Mouse (Mus musculus): ENCODE measurements around the gene Tenm1. TPM values are rescaled to one million over a fixed set of nuclear protein-coding genes. Genes with fewer than 3 reads are reported as not detected.

The Tenm1 gene
- total and polyA plus RNA-seq, 3 experiments = not detected

GRCm38 (mm10) chrX:43205003-43205402 lies 223.9 kb downstream of the Tenm1 start:
- TF ChIP-seq USF1 (IDR thresholded peaks at IDR 0.05; ENCODE audit: low read depth, low read length) (no peak), SMC3 (IDR thresholded peaks at IDR 0.05; ENCODE audit: low read depth, low read length) (no peak)
- H3K79me2 ChIP-seq (ENCODE audit: control insufficient read depth, insufficient read depth, low read length, poor library complexity) = no peaks in the 10 kb centered on the region
- H3K4me1 ChIP-seq (ENCODE audit: control insufficient read depth in 1 of 2, insufficient read depth in 2 of 2, low read length in 2 of 2) = no peaks in the 10 kb centered on the region
- no peak overlapping the region for H3K9ac ChIP-seq (ENCODE audit: control insufficient read depth, low read depth, low read length, poor library complexity, severe bottlenecking)
- no peak for DNase-seq (ENCODE audit: low read depth, low spot score)
- H3K4me3 ChIP-seq (ENCODE audit: control insufficient read depth in 1 of 2, insufficient read depth in 1 of 2, low read depth in 2 of 2, low read length in 2 of 2) = no peak overlapping the region
- no peaks in the 10 kb centered on the region for H3K27me3 ChIP-seq (ENCODE audit: control insufficient read depth in 1 of 2, insufficient read depth in 2 of 2, low read length in 2 of 2)
- H3K27ac ChIP-seq (ENCODE audit: control insufficient read depth, low read depth, low read length) = no peak overlapping the region
- no peaks in the 10 kb centered on the region for H3K36me3 ChIP-seq (ENCODE audit: control insufficient read depth in 1 of 2, insufficient read depth in 2 of 2, low read length in 2 of 2)
- no peaks in the 10 kb centered on the region for H3K9me3 ChIP-seq (replicated peaks; ENCODE audit: insufficient read depth, low read length)

GRCm38 (mm10) chrX:43202249-43202783 lies 226.6 kb downstream of the Tenm1 start:
- Histone ChIP-seq H3K27me3 (ENCODE audit: control insufficient read depth in 1 of 2, insufficient read depth in 2 of 2, low read length in 2 of 2) (no peaks in the 10 kb centered on the region), H3K27ac (ENCODE audit: control insufficient read depth, low read depth, low read length) (no peak overlapping the region), H3K4me1 (ENCODE audit: control insufficient read depth in 1 of 2, insufficient read depth in 2 of 2, low read length in 2 of 2) (no peaks in the 10 kb centered on the region), H3K9me3 (replicated peaks; ENCODE audit: insufficient read depth, low read length) (no peaks in the 10 kb centered on the region), H3K4me3 (ENCODE audit: control insufficient read depth in 1 of 2, insufficient read depth in 1 of 2, low read depth in 2 of 2, low read length in 2 of 2) (no peak overlapping the region), H3K9ac (ENCODE audit: control insufficient read depth, low read depth, low read length, poor library complexity, severe bottlenecking) (no peak overlapping the region), H3K36me3 (ENCODE audit: control insufficient read depth in 1 of 2, insufficient read depth in 2 of 2, low read length in 2 of 2) (no peaks in the 10 kb centered on the region), H3K79me2 (ENCODE audit: control insufficient read depth, insufficient read depth, low read length, poor library complexity) (no peaks in the 10 kb centered on the region)
- DNase-seq (ENCODE audit: low read depth, low spot score) = no peak
- TF ChIP-seq ZNF384 (IDR thresholded peaks at IDR 0.05; ENCODE audit: low read depth, low read length) (no peak), MEF2A (IDR thresholded peaks at IDR 0.05; ENCODE audit: extremely low read depth, insufficient replicate concordance, low read depth, low read length, poor library complexity, severe bottlenecking) (no peak), GABPA (IDR thresholded peaks at IDR 0.05; ENCODE audit: low read depth, low read length) (no peak), SMC3 (IDR thresholded peaks at IDR 0.05; ENCODE audit: low read depth, low read length) (no peak), BHLHE40 (IDR thresholded peaks at IDR 0.05; ENCODE audit: borderline replicate concordance, low read depth, low read length) (no peak)

- Histone ChIP-seq H3K27ac (ENCODE audit: control insufficient read depth, low read depth, low read length) (no peak overlapping the region), H3K9ac (ENCODE audit: control insufficient read depth, low read depth, low read length, poor library complexity, severe bottlenecking) (no peak overlapping the region), H3K27me3 (ENCODE audit: control insufficient read depth in 1 of 2, insufficient read depth in 2 of 2, low read length in 2 of 2) (no peaks in the 10 kb centered on the region), H3K9me3 (replicated peaks; ENCODE audit: insufficient read depth, low read length) (no peaks in the 10 kb centered on the region), H3K36me3 (ENCODE audit: control insufficient read depth in 1 of 2, insufficient read depth in 2 of 2, low read length in 2 of 2) (no peaks in the 10 kb centered on the region), H3K4me1 (ENCODE audit: control insufficient read depth in 1 of 2, insufficient read depth in 2 of 2, low read length in 2 of 2) (no peaks in the 10 kb centered on the region), H3K4me3 (ENCODE audit: control insufficient read depth in 1 of 2, insufficient read depth in 1 of 2, low read depth in 2 of 2, low read length in 2 of 2) (no peak overlapping the region), H3K79me2 (ENCODE audit: control insufficient read depth, insufficient read depth, low read length, poor library complexity) (no peaks in the 10 kb centered on the region)
- TF ChIP-seq MAZ (IDR thresholded peaks at IDR 0.05; ENCODE audit: low read depth, low read length) (no peak), CHD1 (IDR thresholded peaks at IDR 0.05; ENCODE audit: low read depth, low read length) (no peak), BHLHE40 (IDR thresholded peaks at IDR 0.05; ENCODE audit: borderline replicate concordance, low read depth, low read length) (no peak), KAT2A (conservative IDR thresholded peaks at IDR 0.05; ENCODE audit: low read depth, low read length) (no peak), SIN3A (IDR thresholded peaks at IDR 0.05; ENCODE audit: low read length) (no peak), ETS1 (IDR thresholded peaks at IDR 0.05; ENCODE audit: low read depth, low read length) (no peak), TCF12 (IDR thresholded peaks at IDR 0.05; ENCODE audit: low read depth, low read length) (no peak), RAD21 (IDR thresholded peaks at IDR 0.05; ENCODE audit: low read depth, low read length) (no peak)
- DNase-seq (ENCODE audit: low read depth, low spot score) = no peak
These were observed 246.0 kb downstream of the Tenm1 start for GRCm38 (mm10) chrX:43182975-43183374.
